Mouse (Mus musculus): ENCODE measurements around the gene 1700015F17Rik.

Gene 1700015F17Rik

GRCm38 (mm10) chr5:5479043-5479442 is at the start of gene 1700015F17Rik:
TSS of gene 1700015F17Rik (minus strand) at chr5:5479143.
- no peak for DNase-seq

DNA sequence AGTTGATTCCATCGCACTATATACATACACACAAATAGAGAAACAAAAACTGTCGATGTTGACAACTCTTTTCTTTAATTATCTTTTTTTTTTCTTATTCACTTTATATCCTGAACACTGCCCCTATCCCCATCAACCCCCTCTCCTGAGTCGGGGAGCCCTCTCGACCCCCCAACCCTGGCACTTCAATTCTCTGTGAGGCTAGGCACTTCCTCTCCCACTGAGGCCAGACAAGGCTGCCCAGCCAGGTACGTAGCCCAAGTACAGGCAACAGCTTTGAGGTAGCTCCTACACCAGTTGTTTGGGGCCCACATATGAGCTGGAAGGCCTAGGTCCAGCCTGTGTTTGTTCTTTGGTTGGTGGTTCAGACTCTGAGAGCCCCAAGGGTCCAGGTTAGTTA is 36.5 kb upstream of the 1700015F17Rik start:
- no peak for DNase-seq

DNA sequence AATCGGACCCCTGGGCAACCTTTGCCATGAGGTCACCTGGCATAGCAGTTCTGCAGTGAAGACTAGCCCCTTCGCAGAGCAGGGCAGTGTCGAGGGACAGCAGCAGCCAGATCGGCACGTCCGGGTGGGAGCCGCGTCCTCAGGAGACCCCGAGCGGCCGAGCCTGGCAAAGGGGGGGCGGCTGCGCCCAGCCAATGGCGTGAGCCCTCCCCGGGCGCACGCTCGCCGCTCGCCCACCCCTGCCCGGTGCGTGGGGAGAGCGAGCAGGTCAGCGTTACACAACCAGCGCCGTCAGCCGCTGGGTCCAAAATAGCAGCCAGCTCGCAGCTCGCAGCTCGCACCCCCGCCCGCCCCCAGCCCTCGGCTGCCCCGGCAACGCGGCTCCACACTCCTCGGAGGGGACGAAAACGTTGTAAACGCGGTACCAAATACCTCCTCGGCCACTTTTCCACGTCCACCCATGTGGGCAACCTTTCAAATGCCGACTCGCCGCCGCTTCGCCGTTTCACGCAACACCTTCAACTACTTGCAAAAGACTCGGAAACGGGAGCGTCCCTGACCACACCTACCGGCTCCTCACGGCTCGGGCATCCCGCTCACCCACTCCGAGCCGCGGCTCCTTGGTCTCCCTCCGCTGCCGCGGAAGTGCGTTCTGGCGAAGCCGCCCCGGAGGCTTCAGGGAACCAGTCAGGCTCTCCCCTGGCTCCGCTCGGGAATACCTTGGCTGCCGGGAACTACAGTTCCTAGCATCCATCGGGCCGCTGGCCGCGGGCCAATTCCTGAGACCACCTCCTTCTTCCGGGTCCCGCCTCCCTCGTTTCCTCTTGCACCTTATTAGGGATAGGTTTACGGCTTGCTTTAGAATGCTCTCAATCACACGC is 35.5 kb upstream of the 1700015F17Rik start, which contains the start of gene Cldn12:
TSS of gene Cldn12 (minus strand) at position 763 of the 881 bp plus-strand sequence.
- DNase-seq = peak; percentile 96 to 97

DNA sequence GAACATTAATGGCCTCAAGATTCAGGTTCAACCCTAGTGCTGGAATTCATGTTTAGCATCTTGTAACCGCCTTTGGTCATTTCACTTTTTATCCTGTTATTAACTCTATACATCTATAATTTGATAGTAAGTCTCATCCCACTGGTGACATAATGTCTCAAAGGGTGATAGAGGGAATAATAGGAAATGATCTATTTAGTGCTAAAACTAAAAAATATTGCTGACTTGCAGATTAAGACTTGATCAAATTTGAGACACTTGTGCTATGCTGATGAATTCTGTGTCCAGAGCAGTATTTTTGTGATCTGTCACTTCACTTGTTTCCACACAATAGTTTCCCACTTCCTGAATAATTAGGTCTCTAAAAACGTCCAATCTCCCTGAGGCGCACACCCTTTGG is 32.5 kb upstream of the 1700015F17Rik start:
- no peak for DNase-seq

DNA sequence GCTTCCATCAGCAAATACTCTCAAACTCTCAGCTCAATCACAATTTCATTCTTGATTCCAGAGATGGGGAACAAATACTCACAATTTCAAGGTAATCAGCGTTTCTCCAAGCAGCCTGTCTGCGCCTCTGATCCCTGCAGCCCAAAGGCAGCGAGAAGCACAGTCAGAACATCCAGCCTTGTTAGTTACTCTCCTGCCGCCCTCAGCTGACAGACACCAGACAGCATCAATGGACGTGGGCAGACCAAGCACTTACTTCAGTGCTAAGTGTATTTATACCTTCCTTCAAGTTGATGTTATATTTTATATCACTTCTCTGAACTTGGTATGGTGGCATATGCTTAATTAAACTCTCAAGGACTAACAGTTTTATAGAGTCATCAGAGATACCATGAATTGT is 32.0 kb upstream of the 1700015F17Rik start:
- no peak for DNase-seq

DNA sequence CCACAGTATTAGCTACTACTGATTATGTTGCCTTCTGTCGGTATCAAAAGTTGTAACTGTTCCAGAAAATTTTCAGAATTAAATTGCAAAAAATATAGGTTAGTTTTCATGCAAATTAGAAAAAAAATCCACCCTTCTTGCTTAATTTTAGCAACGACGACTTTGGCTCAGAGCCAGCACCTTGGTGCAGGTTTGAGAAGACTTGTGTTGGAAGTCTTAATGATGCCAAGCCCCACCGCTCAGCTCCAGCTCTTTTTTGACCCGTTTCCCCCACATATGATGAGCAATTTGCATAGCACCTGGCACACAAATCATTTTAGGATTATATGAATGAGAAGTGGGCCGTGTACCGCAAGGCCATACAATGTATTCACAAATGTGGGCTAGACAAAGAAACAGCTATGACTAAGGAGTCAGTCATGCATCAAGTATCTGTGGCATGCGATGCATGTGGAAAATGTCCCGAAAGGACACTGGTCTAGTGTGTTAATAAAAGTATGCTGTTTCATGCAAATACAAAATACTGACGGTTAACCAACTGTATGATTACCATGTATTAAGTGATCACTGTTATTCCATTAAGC is 31.5 kb upstream of the 1700015F17Rik start:
- DNase-seq = no peak

DNA sequence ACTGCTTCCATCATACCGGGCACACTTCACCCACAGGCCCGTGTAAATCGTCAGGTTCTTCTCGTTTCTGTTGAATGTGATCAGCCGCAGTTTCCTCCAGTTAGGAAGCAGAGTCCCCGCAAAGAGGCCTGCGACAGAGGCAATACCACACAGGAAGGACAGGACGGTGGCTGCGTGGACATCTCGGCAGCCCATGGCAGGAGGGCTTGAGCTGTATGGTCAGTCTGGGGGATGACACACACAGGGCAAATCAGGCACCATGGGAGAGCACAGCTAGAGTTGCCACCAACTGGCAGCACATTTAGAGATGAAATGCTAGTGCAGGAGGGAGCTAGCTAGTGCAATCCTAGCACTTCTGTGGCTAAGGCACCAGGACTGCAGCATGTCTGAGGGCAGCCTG is 29.3 kb upstream of the 1700015F17Rik start:
- DNase-seq = no peak

GRCm38 (mm10) chr5:5507701-5508225 is 28.8 kb upstream of the 1700015F17Rik start:
- DNase-seq = peak; percentile 51 to 56

DNA sequence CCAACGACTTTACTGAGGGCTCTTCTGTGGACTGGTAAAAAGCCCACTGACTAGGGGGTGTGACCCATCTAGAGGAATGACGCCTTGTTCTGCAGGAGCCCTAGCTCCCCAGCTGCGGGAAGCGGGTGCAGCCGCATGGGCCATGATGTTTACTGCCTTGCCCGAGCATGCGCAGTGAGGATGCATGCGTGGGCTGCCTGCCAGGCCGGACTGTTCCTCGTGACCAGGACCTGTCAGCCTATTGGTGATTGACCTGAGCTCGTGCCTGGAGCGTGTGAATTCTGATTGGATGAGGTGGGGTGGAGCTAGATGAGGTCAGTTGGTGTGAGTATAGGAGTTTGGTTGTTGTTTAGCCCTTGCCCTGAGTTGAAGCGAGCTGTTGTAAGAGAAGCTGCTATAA is 25.5 kb upstream of the 1700015F17Rik start:
- no peak for DNase-seq

- no peak for DNase-seq
Observed at GRCm38 (mm10) chr5:5503381-5503780, 24.4 kb upstream of the 1700015F17Rik start.

DNA sequence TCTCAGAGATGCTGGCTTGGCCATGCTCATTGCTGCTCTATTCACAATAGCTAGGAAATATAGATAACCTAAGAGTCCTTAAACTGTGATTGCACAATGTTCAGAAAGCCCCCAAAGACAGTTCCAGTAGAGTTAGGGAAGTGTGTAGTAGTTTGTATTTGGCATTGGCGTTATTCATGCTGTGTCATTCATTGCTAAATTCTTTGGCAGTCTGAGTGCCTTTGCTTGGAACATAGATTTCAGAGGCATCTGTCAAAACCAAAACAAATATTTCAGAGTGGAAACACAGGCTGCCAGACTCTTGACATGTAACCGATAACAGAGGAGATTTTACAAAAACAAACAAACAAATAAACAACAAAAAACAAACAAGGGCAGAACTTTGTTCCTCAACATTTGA is 22.6 kb upstream of the 1700015F17Rik start:
- no peak for DNase-seq

DNA sequence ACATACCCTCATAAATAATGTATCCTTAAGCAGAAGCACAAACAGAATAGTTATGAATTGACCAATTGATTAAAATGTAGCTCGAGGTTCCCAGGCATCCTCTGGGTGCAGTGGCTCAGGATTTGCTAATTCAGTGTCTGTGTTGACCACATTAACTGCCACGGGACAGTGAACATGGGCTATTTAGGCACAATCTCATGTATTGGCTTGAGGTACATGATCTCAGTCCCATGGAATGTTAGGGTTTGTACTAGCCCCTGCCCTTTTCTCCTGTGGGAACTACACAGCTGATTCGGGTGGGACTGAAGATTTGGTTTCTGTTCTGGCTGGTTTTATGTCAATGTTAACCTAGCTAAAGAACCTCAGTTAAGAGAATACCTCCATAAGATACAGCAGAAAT is 17.4 kb upstream of the 1700015F17Rik start:
- no peak for DNase-seq

GRCm38 (mm10) chr5:5495042-5495441 is 16.1 kb upstream of the 1700015F17Rik start:
- DNase-seq = peak in 1 of 2 experiments; percentile 24

DNA sequence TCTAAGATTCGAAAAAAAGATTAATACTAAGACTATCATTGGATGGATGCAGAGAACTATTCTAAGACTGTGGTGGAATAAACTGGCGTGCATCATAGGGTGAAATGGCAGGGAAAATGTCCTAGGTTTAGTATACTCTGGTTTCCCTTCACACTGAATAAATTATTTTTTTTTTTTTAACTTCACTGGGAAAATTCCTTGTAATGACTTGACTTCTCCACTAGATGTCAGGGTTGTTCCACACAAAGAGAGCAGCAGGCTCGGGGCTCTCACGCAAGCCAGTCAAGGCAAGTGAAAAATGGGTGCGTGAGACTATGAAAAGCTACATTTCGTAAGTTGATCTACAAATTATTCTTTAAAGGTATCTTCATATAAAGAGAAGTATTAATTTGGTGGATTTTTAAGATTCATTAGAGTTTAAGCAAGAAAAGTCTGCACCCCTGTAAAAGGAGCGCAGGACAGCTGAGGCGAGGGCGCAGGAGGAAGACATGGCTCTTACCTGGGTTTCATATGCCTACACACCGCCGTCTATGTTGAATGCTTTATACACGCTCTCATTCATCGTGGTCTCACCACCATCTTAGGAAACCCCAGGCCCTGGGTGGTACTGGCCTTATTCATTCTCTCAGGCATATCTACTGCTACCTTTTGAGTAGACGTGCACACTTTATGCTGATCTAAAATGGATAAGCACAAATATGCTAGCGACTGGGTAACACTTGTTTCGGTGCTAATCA is 15.5 kb upstream of the 1700015F17Rik start:
- DNase-seq = peak in 1 of 2 experiments; percentile 35

- no peak for DNase-seq
Observed at GRCm38 (mm10) chr5:5492163-5492562, 13.2 kb upstream of the 1700015F17Rik start.

- no peak for DNase-seq
Observed at GRCm38 (mm10) chr5:5486071-5486470, 7.1 kb upstream of the 1700015F17Rik start.

- no peak for DNase-seq
Observed at GRCm38 (mm10) chr5:5483254-5483858, 4.4 kb upstream of the 1700015F17Rik start.

- peak in 1 of 2 experiments; percentile 10 for DNase-seq
Observed at GRCm38 (mm10) chr5:5481662-5482061, 2.7 kb upstream of the 1700015F17Rik start.

GRCm38 (mm10) chr5:5476133-5476532 is 2.8 kb downstream of the 1700015F17Rik start:
- DNase-seq = no peak

- no peak for DNase-seq
Observed at GRCm38 (mm10) chr5:5465256-5465655, 13.7 kb downstream of the 1700015F17Rik start.

DNA sequence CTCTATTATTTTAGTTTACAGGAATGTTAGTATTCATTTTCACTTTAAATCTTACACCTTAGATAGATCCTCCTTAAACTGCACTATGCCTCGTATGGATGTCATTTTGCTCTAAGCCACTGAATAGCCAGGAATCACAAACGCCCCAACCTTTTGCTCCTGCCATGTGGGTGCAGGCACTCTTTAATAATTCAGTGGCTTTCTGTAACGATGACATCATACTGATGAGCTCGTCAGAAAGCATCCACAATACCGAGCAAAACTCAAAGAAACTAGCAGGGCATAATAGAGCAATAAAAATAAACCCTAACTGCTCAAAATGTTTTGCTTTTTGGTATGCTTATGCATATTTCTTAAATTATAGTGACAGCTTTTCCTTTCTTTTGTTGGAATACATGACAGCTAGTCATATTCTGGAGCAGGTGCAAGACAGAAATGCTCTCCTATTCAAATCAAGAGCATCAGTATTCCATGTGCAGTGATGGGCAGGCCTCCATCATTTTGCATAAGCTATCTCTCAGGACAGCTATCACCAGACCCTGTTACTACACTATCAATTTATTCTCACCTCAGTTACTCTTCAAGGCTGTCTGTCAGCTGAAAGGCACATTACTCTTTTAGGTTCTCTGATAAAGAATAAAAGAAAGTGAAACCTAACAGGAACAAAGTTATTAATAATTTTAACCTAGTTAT is 47.1 kb downstream of the 1700015F17Rik start:
- DNase-seq = no peak

DNA sequence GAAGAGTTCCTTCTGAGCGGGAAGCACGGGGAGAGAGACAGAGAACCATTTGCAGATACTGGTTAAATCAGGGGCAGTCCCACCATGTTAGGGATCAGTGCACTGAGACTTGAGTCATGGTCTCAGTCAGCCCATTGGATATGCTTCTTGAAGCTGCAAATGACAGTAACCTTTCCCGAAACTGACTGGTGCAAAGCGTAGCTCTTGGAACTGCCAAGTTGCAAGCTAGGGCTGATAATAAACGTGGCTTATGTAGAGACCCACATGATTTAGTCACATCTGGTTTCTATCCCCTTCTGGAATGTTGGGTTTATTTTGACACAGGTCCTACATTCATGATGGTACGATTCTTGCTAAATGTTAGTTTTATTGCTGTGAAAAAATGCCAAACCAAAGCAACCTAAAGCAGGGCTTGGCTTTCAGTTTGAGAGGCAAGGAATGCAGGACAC is 55.2 kb downstream of the 1700015F17Rik start:
- no peak for DNase-seq
